Comparison of ENCODE assay signal across 8 mouse cellular contexts in the genomic region with DNA sequence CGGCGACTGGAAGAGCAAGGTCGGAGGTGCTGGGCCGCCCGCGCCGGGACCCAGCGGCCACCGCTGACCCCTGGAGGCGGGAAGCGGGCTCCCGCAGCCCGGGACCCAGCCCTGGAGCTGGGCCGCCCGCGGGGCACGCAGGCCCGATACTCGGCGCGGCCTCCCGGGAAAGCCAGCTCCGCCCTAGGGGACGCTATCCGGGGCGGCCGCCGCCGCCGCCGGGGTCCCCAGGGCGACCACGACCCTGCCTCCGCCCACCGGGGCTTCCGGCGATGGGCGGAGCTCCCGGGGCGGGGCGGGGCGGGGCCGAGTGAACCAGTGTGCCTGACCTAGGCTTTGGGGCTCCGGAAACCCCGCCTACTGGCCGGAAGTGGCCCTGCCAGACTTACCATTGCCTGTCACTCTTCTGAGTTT. TPM values are rescaled to one million over a fixed set of nuclear protein-coding genes. Genes with fewer than 3 reads are reported as not detected.
DNase-seq lines count a peak whose midpoint lies in the region; ATAC-seq and TF ChIP-seq lines count a peak whose summit lies in the region.

No protein-coding gene starts in this region.

- H3K4me1 ChIP-seq in MEL (ENCODE audit: control insufficient read depth in 1 of 2, insufficient read depth in 2 of 2, low read length in 2 of 2) = peaks cover 8 to 28% of the 10 kb centered on the region in 2 experiments
- H3K4me1 ChIP-seq in forebrain, embryonic 14.5 days (ENCODE audit: control insufficient read depth, insufficient read depth, low read length) = peaks cover 8% of the 10 kb centered on the region
- peaks cover 16% of the 10 kb centered on the region for H3K4me1 ChIP-seq in neural tube, embryonic 15.5 days
- peaks cover 2% of the 10 kb centered on the region for H3K4me1 ChIP-seq in thymus, adult 2 months (replicated peaks; ENCODE audit: control insufficient read depth, insufficient read depth, low read length)

- TF ChIP-seq EP300 in MEL (IDR thresholded peaks at IDR 0.05; ENCODE audit: low read depth in 1 of 2, low read length in 2 of 2) = no peak

- no peak for TF ChIP-seq CTCF in MEL (IDR thresholded peaks at IDR 0.05 in 2 of 3, conservative IDR thresholded peaks at IDR 0.05 in 1 of 3; ENCODE audit: control insufficient read depth in 1 of 3, insufficient read depth in 1 of 3, low read depth in 2 of 3, low read length in 3 of 3, poor library complexity in 1 of 3, severe bottlenecking in 1 of 3)
- peak; percentile 32; the same call in 1 of the 2 replicates for TF ChIP-seq CTCF in thymus, adult 2 months (IDR thresholded peaks at IDR 0.05; ENCODE audit: borderline replicate concordance, control insufficient read depth, extremely low read depth, insufficient read depth, low read length, poor library complexity)

- H3K9ac ChIP-seq in MEL (ENCODE audit: control insufficient read depth, low read depth, low read length, poor library complexity, severe bottlenecking) = peak overlapping the region; percentile 85
- peak overlapping the region; percentile 90 for H3K9ac ChIP-seq in forebrain, embryonic 14.5 days (ENCODE audit: low read length)
- peak overlapping the region; percentile 82 for H3K9ac ChIP-seq in neural tube, embryonic 15.5 days (replicated peaks)

- peaks cover 25% of the 10 kb centered on the region for H3K79me2 ChIP-seq in MEL (ENCODE audit: control insufficient read depth, insufficient read depth, low read length, poor library complexity)

- H3K27me3 ChIP-seq in MEL (ENCODE audit: control insufficient read depth in 1 of 2, insufficient read depth in 2 of 2, low read length in 2 of 2) = no peaks in the 10 kb centered on the region
- H3K27me3 ChIP-seq in forebrain, embryonic 14.5 days (replicated peaks; ENCODE audit: control insufficient read depth, insufficient read depth, low read length) = no peaks in the 10 kb centered on the region
- no peaks in the 10 kb centered on the region for H3K27me3 ChIP-seq in neural tube, embryonic 15.5 days (replicated peaks)
- H3K27me3 ChIP-seq in thymus, adult 2 months (ENCODE audit: control insufficient read depth, insufficient read depth, low read length) = no peaks in the 10 kb centered on the region

- H3K9me3 ChIP-seq in MEL (replicated peaks; ENCODE audit: insufficient read depth, low read length) = no peaks in the 10 kb centered on the region
- H3K9me3 ChIP-seq in forebrain, embryonic 14.5 days (replicated peaks; ENCODE audit: control insufficient read depth, low read length) = no peaks in the 10 kb centered on the region
- no peaks in the 10 kb centered on the region for H3K9me3 ChIP-seq in neural tube, embryonic 15.5 days (replicated peaks)

- TF ChIP-seq RAD21 in MEL (IDR thresholded peaks at IDR 0.05; ENCODE audit: low read depth, low read length) = no peak

- H3K27ac ChIP-seq in MEL (ENCODE audit: control insufficient read depth, low read depth, low read length) = peak overlapping the region; percentile 77
- peak overlapping the region; percentile 90 for H3K27ac ChIP-seq in forebrain, embryonic 14.5 days (ENCODE audit: low read depth, low read length)
- peak overlapping the region; percentile 91 for H3K27ac ChIP-seq in neural tube, embryonic 15.5 days (replicated peaks)
- H3K27ac ChIP-seq in thymus, adult 2 months (ENCODE audit: control insufficient read depth, insufficient read depth, low read length) = peak overlapping the region; percentile 27; the same call in 1 of the 2 replicates

- peak; percentile 97 for ATAC-seq in forebrain, embryonic 14.5 days
- ATAC-seq in neural tube, embryonic 15.5 days (ENCODE audit: low FRiP score) = peak; percentile 96

- H3K36me3 ChIP-seq in MEL (ENCODE audit: control insufficient read depth in 1 of 2, insufficient read depth in 2 of 2, low read length in 2 of 2) = peaks cover 18 to 33% of the 10 kb centered on the region in 2 experiments
- peaks cover 15% of the 10 kb centered on the region for H3K36me3 ChIP-seq in forebrain, embryonic 14.5 days (ENCODE audit: control insufficient read depth, insufficient read depth, low read length)
- H3K36me3 ChIP-seq in neural tube, embryonic 15.5 days = peaks cover 13% of the 10 kb centered on the region; the same call in 1 of the 2 replicates
- H3K36me3 ChIP-seq in thymus, adult 2 months (ENCODE audit: control insufficient read depth, insufficient read depth, low read length) = peaks cover 10% of the 10 kb centered on the region

- TF ChIP-seq POLR2A in MEL (IDR thresholded peaks at IDR 0.05; ENCODE audit: control insufficient read depth in 1 of 2, insufficient read depth in 1 of 2, low read depth in 1 of 2, low read length in 2 of 2, poor library complexity in 1 of 2) = peak; percentile 73 to 74; a peak in 3 of 4 replicates
- TF ChIP-seq POLR2A in thymus, adult 2 months (IDR thresholded peaks at IDR 0.05; ENCODE audit: control insufficient read depth, extremely low read depth, insufficient read depth, low read length, poor library complexity) = peak; percentile 80

- H3K4me3 ChIP-seq in MEL (ENCODE audit: control insufficient read depth in 1 of 2, insufficient read depth in 1 of 2, low read depth in 2 of 2, low read length in 2 of 2) = peak overlapping the region; percentile 79 to 90; a peak in 3 of 4 replicates
- H3K4me3 ChIP-seq in forebrain, embryonic 14.5 days (ENCODE audit: low read depth, low read length) = peak overlapping the region; percentile 92
- peak overlapping the region; percentile 95 for H3K4me3 ChIP-seq in neural tube, embryonic 15.5 days (replicated peaks)
- peak overlapping the region; percentile 87 for H3K4me3 ChIP-seq in thymus, adult 2 months (ENCODE audit: control insufficient read depth, insufficient read depth, low read length)

- DNase-seq in MEL (ENCODE audit: low read depth, low spot score) = peak; percentile 93
- DNase-seq in cerebellum, adult 11 months = peak; percentile 86
- peak; percentile 92 for DNase-seq in forebrain, embryonic 14.5 days (ENCODE audit: low spot score)
- peak; percentile 90 to 91 for DNase-seq in heart, postnatal 10 days
- DNase-seq in kidney, postnatal 4 days = peak; percentile 91 to 96
- peak; percentile 92 to 96 for DNase-seq in lung, adult 18-20 months
- DNase-seq in thymus, adult 2 months = peak; percentile 90

- peak overlapping the region; percentile 58 for H3K4me2 ChIP-seq in forebrain, embryonic 14.5 days (ENCODE audit: low read length)
- peak overlapping the region; percentile 57 for H3K4me2 ChIP-seq in neural tube, embryonic 15.5 days

- intact Hi-C loops in heart, postnatal 10 days (cut with DNase I) = loop anchor here (2.0 to 5.0 kb wide), 2 partner anchors 155 to 460 kb away; partner anchors contain the start of genes Ankib1 and Krit1

- WGBS in forebrain, embryonic 14.5 days = 1% methylated on average over 12 of the region's 46 CpGs
- WGBS in neural tube, embryonic 15.5 days = under 1% methylated on average over 40 of the region's 46 CpGs
- under 1% methylated on average over 32 of the region's 46 CpGs for WGBS in thymus, adult 2 months

TF ChIP-seq in MEL, 35 proteins besides CTCF, POLR2A, EP300 and RAD21 (continues in another document):
- TF ChIP-seq TAL1 (IDR thresholded peaks at IDR 0.05; ENCODE audit: low read length) = no peak
- TF ChIP-seq SIN3A (IDR thresholded peaks at IDR 0.05; ENCODE audit: low read length) = no peak
- TF ChIP-seq NELFE (IDR thresholded peaks at IDR 0.05; ENCODE audit: low read depth, low read length) = peak; percentile 63
- TF ChIP-seq USF2 (IDR thresholded peaks at IDR 0.05; ENCODE audit: borderline replicate concordance in 1 of 2, insufficient read depth in 1 of 2, low read depth in 1 of 2, low read length in 2 of 2) = no peak
- TF ChIP-seq POLR2AphosphoS2 (IDR thresholded peaks at IDR 0.05; ENCODE audit: low read length) = no peak
- TF ChIP-seq MYC (IDR thresholded peaks at IDR 0.05; ENCODE audit: low read depth, low read length) = no peak
- TF ChIP-seq NRF1 (IDR thresholded peaks at IDR 0.05; ENCODE audit: insufficient read depth, low read depth, low read length, poor library complexity, severe bottlenecking) = no peak
- no peak for TF ChIP-seq ZC3H11A (IDR thresholded peaks at IDR 0.05; ENCODE audit: low read depth, low read length)

RNA-seq across cellular contexts. Expression of gene Tmbim7, which starts 3.3 kb away (rescaled TPM):
- 0.16 TPM in 1 of 2 replicates, not detected in the other for total RNA-seq in MEL (2012; rRNA removed)
- polyA plus RNA-seq in MEL (2012; ENCODE audit: insufficient read depth in 1 of 2, insufficient read length in 2 of 2, low read depth in 1 of 2, low replicate concordance in 2 of 2, missing spikeins in 1 of 2) = under 1 TPM in 1 of 2 experiments, not detected in 1; 0.06 TPM
- not detected in 2 replicates for polyA plus RNA-seq in forebrain, embryonic 14.5 days (2014; fragmentation: Nextera tagmentation; extraction: Ambion mirVana)
- total RNA-seq in heart, postnatal 10 days (2021) = not detected
- polyA plus RNA-seq in neural tube, embryonic 15.5 days (2015; fragmentation: Nextera tagmentation; extraction: Ambion mirVana) = not detected in 2 replicates
- polyA plus RNA-seq in thymus, adult 2 months (2012; rRNA removed) = not detected in 2 replicates

RNA-seq across cellular contexts. Expression of gene Gatad1, which starts 9.3 kb away (rescaled TPM):
- 103 and 119 TPM in 2 replicates for total RNA-seq in MEL (2012; rRNA removed)
- polyA plus RNA-seq in MEL (2012; ENCODE audit: insufficient read depth in 1 of 2, insufficient read length in 2 of 2, low read depth in 1 of 2, low replicate concordance in 2 of 2, missing spikeins in 1 of 2) = 100 to 1,000 TPM; 186 to 564 TPM
- 66.6 and 74.9 TPM in 2 replicates for polyA plus RNA-seq in forebrain, embryonic 14.5 days (2014; fragmentation: Nextera tagmentation; extraction: Ambion mirVana)
- total RNA-seq in heart, postnatal 10 days (2021) = 100 to 1,000 TPM in 1 of 2 experiments, 10 to 100 TPM in 1; 99.2 to 106 TPM
- polyA plus RNA-seq in neural tube, embryonic 15.5 days (2015; fragmentation: Nextera tagmentation; extraction: Ambion mirVana) = 60.7 and 61.3 TPM in 2 replicates
- polyA plus RNA-seq in thymus, adult 2 months (2012; rRNA removed) = 37.1 and 52.0 TPM in 2 replicates

RNA-seq across cellular contexts. Expression of gene Rbm48, which starts 51.3 kb away (rescaled TPM):
- 12.0 and 12.7 TPM in 2 replicates for total RNA-seq in MEL (2012; rRNA removed)
- 10 to 100 TPM in 1 of 2 experiments, not detected in 1; 12.9 TPM for polyA plus RNA-seq in MEL (2012; ENCODE audit: insufficient read depth in 1 of 2, insufficient read length in 2 of 2, low read depth in 1 of 2, low replicate concordance in 2 of 2, missing spikeins in 1 of 2)
- polyA plus RNA-seq in forebrain, embryonic 14.5 days (2014; fragmentation: Nextera tagmentation; extraction: Ambion mirVana) = 17.3 and 19.6 TPM in 2 replicates
- 1 to 10 TPM; 5.9 to 6.6 TPM for total RNA-seq in heart, postnatal 10 days (2021)
- 13.5 and 14.0 TPM in 2 replicates for polyA plus RNA-seq in neural tube, embryonic 15.5 days (2015; fragmentation: Nextera tagmentation; extraction: Ambion mirVana)
- 8.9 and 9.7 TPM in 2 replicates for polyA plus RNA-seq in thymus, adult 2 months (2012; rRNA removed)

RNA-seq across cellular contexts. Expression of gene Pex1, which starts 51.8 kb away (rescaled TPM):
- 5.2 and 6.3 TPM in 2 replicates for total RNA-seq in MEL (2012; rRNA removed)
- 10 to 100 TPM in 1 of 2 experiments, not detected in 1; 19.4 TPM for polyA plus RNA-seq in MEL (2012; ENCODE audit: insufficient read depth in 1 of 2, insufficient read length in 2 of 2, low read depth in 1 of 2, low replicate concordance in 2 of 2, missing spikeins in 1 of 2)
- 12.2 and 18.1 TPM in 2 replicates for polyA plus RNA-seq in forebrain, embryonic 14.5 days (2014; fragmentation: Nextera tagmentation; extraction: Ambion mirVana)
- total RNA-seq in heart, postnatal 10 days (2021) = 10 to 100 TPM; 11.0 to 12.1 TPM
- polyA plus RNA-seq in neural tube, embryonic 15.5 days (2015; fragmentation: Nextera tagmentation; extraction: Ambion mirVana) = 23.3 and 24.9 TPM in 2 replicates
- polyA plus RNA-seq in thymus, adult 2 months (2012; rRNA removed) = 9.4 and 10.2 TPM in 2 replicates

Comparison
In these comparisons a context has a peak if more than half of its experiments do, and no peak if none do; other contexts are left out.
1. Peak in every context shown above with its lines: DNase-seq, ATAC-seq, H3K4me3 ChIP-seq and H3K27ac ChIP-seq.
2. H3K27ac ChIP-seq: peak in every context shown above with its lines; median percentile 91 in neural tube, embryonic 15.5 days; 90 in forebrain, embryonic 14.5 days; 77 in MEL; 27 in thymus, adult 2 months.